ENCODE assay signal across 12 mouse cellular contexts in genomic region chr16:72678450-72678849, GRCm38 (mm10).
A peak's percentile ranks its signal among the peaks of the same experiment; 100 is the strongest.
DNase-seq lines count a peak whose midpoint lies in the region; ATAC-seq lines count a peak whose summit lies in the region.
"Had no signal": no experiment of that assay in that cellular context is flagged by ENCODE, and none has a peak within 500 bp of the region (broad histone marks: within the 10 kb centered on the region; RNA-seq: fewer than 3 reads in every experiment).

No protein-coding gene starts in this region.

- peaks cover 17% of the 10 kb centered on the region; the same call in 1 of the 2 replicates for H3K4me1 ChIP-seq in embryonic facial prominence, embryonic 14.5 days (ENCODE audit: control insufficient read depth, insufficient read depth, low read length)
- H3K4me1 ChIP-seq in midbrain, embryonic 12.5 days = peaks cover 29% of the 10 kb centered on the region
- no peaks in the 10 kb centered on the region; the same call in 1 of the 2 replicates for H3K4me1 ChIP-seq in heart, embryonic 12.5 days (replicated peaks)

- DNase-seq in adrenal gland, postnatal 14 days = peak; percentile 49
- no peak for DNase-seq in adrenal gland, postnatal 10 days
- peak; percentile 26 for DNase-seq in brain, adult 2 months (ENCODE audit: low read depth, low spot score)
- DNase-seq in embryonic facial prominence, embryonic 14.5 days (ENCODE audit: low spot score) = no peak
- DNase-seq in ovary, postnatal 14 days (ENCODE audit: low spot score) = no peak
- no peak for DNase-seq in heart, adult 9 months (ENCODE audit: low spot score in 2 of 2)
- DNase-seq: liver; retina, postnatal 1 day; thymus, postnatal 36 days had no signal

- no peaks in the 10 kb centered on the region; the same call in 1 of the 2 replicates for H3K36me3 ChIP-seq in embryonic facial prominence, embryonic 14.5 days (ENCODE audit: control insufficient read depth, insufficient read depth, low read length)
- H3K36me3 ChIP-seq in midbrain, embryonic 12.5 days = no peaks in the 10 kb centered on the region
- peaks cover 3% of the 10 kb centered on the region; the same call in 1 of the 2 replicates for H3K36me3 ChIP-seq in heart, embryonic 12.5 days

- H3K9me3 ChIP-seq in embryonic facial prominence, embryonic 14.5 days (ENCODE audit: control insufficient read depth, low read length) = no peaks in the 10 kb centered on the region
- 0 out of 2 replicates have a peak, but pooled peaks cover 4% of the 10 kb centered on the region for H3K9me3 ChIP-seq in midbrain, embryonic 12.5 days
- H3K9me3 ChIP-seq in heart, embryonic 12.5 days (replicated peaks) = no peaks in the 10 kb centered on the region

- peak; percentile 45; the same call in 1 of the 2 replicates for ATAC-seq in embryonic facial prominence, embryonic 14.5 days (ENCODE audit: low read depth)
- ATAC-seq in midbrain, embryonic 12.5 days (ENCODE audit: low FRiP score, low read depth) = peak; percentile 55
- ATAC-seq in heart, embryonic 12.5 days (ENCODE audit: insufficient number of reproducible peaks, low FRiP score) = no peak

- no peak overlapping the region for H3K27ac ChIP-seq in embryonic facial prominence, embryonic 14.5 days (replicated peaks; ENCODE audit: low read depth, low read length)
- peak overlapping the region; percentile 81 for H3K27ac ChIP-seq in midbrain, embryonic 12.5 days (replicated peaks)
- H3K27ac ChIP-seq in heart, embryonic 12.5 days (ENCODE audit: poor library complexity, severe bottlenecking) = no peak overlapping the region
- H3K27ac ChIP-seq: kidney, postnatal 0 days had no signal

- no peaks in the 10 kb centered on the region for H3K27me3 ChIP-seq in embryonic facial prominence, embryonic 14.5 days (replicated peaks; ENCODE audit: control insufficient read depth, insufficient read depth, low read length)
- no peaks in the 10 kb centered on the region for H3K27me3 ChIP-seq in midbrain, embryonic 12.5 days
- no peaks in the 10 kb centered on the region for H3K27me3 ChIP-seq in heart, embryonic 12.5 days (replicated peaks)

- H3K9ac ChIP-seq in embryonic facial prominence, embryonic 14.5 days (ENCODE audit: low read depth, low read length) = no peak overlapping the region
- H3K9ac ChIP-seq in midbrain, embryonic 12.5 days (replicated peaks) = no peak overlapping the region
- H3K9ac ChIP-seq in heart, embryonic 12.5 days = no peak overlapping the region

- WGBS in embryonic facial prominence, embryonic 14.5 days = 26% methylated on average over 13 of the region's 13 CpGs
- 18% methylated on average over 13 of the region's 13 CpGs for WGBS in midbrain, embryonic 12.5 days
- 61% methylated on average over 13 of the region's 13 CpGs for WGBS in heart, embryonic 12.5 days

- H3K4me3 ChIP-seq in embryonic facial prominence, embryonic 14.5 days (ENCODE audit: low read depth, low read length) = no peak overlapping the region
- no peak overlapping the region for H3K4me3 ChIP-seq in midbrain, embryonic 12.5 days
- no peak overlapping the region for H3K4me3 ChIP-seq in heart, embryonic 12.5 days

- 0 out of 2 replicates have a peak overlapping the region, but pooled peaks have one; percentile 4 for H3K4me2 ChIP-seq in embryonic facial prominence, embryonic 14.5 days (ENCODE audit: low read depth, low read length)
- H3K4me2 ChIP-seq in midbrain, embryonic 12.5 days (replicated peaks) = peak overlapping the region; percentile 34
- no peak overlapping the region for H3K4me2 ChIP-seq in heart, embryonic 12.5 days

Comparison
In these comparisons a context has a peak if more than half of its experiments do, and no peak if none do; other contexts are left out.
1. DNase-seq: peak in adrenal gland, postnatal 14 days (single experiment) and brain, adult 2 months (single experiment); none in adrenal gland, postnatal 10 days (single experiment), embryonic facial prominence, embryonic 14.5 days (single experiment), ovary, postnatal 14 days (single experiment) and heart, adult 9 months (0 of 2).